Mouse (Mus musculus) forebrain, postnatal 0 days (tissue): ENCODE results near the gene Med1. TPM values are rescaled to one million over a fixed set of nuclear protein-coding genes. Genes with fewer than 3 reads are reported as not detected.
"Not testable (repeated sequence)": the region's sequence is repeated elsewhere in the genome, so short reads cannot be mapped to it uniquely, and the experiment has no call there.

Source experiments
- ATAC-seq: fragments of 200-750 bp; cut with Nextera tagmentation; 2 replicates; pipeline ENCODE4 v1.8.0; 2017; ENCODE audit warnings: mild to moderate bottlenecking, moderate library complexity
- DNase-seq: peaks from one replicate; pipeline ENCODE4 v3.0.0-alpha.2; 2015
- H3K27ac ChIP-seq: fragments of 300-500 bp; sonication (generic); 2 replicates; pipeline ENCODE4 v1.5.1; 2014; ENCODE audit warnings: low read depth, mild to moderate bottlenecking, antibody characterized with exemption, low read length, moderate library complexity, mixed read lengths
- H3K27me3 ChIP-seq: fragments of 300-500 bp; sonication (generic); 2 replicates; pipeline ENCODE4 v1.6.1; 2014; ENCODE audit warnings: mild to moderate bottlenecking, low read length, mixed read lengths; ENCODE audit not compliant: insufficient read depth
- H3K36me3 ChIP-seq: fragments of 300-500 bp; sonication (generic); 2 replicates; pipeline ENCODE4 v1.6.1; 2014; ENCODE audit warnings: mild to moderate bottlenecking, moderate library complexity; ENCODE audit not compliant: insufficient read depth
- H3K4me1 ChIP-seq: fragments of 300-500 bp; sonication (generic); 2 replicates; pipeline ENCODE4 v1.6.1; 2014; ENCODE audit warnings: antibody characterized with exemption; ENCODE audit not compliant: insufficient read depth
- H3K4me2 ChIP-seq: fragments of 300-500 bp; sonication (generic); 2 replicates; pipeline ENCODE4 v1.6.1; 2014; ENCODE audit warnings: low read depth, mild to moderate bottlenecking, moderate library complexity
- H3K4me3 ChIP-seq: fragments of 300-500 bp; sonication (generic); 2 replicates; pipeline ENCODE4 v1.5.1; 2014; ENCODE audit warnings: low read depth, low read length, mixed read lengths
- H3K9ac ChIP-seq: fragments of 300-500 bp; sonication (generic); 2 replicates; pipeline ENCODE4 v1.6.1; 2014; ENCODE audit warnings: mild to moderate bottlenecking
- H3K9me3 ChIP-seq: fragments of 300-500 bp; sonication (generic); 2 replicates; pipeline ENCODE4 v1.6.1; 2016; ENCODE audit warnings: low read length
- CTCF ChIP-seq: sonication (generic); IDR thresholded peaks from 2 replicates; pipeline ENCODE4 v1.5.1; 2016; ENCODE audit warnings: antibody characterized with exemption, control low read depth, low read depth
- WGBS: fragments of 180-500 bp; shearing (Covaris S2); extraction: QIAGEN DNeasy Blood & Tissue Kit; methylation state at CpG from one replicate; pipeline ENCODE4 v1.1.7; 2014; 5-methylcytosine and 5-hydroxymethylcytosine counted together
- polyA plus RNA-seq: library from polyadenylated mRNA; unstranded; fragments of >200 nt; fragmentation: Nextera tagmentation; extraction: Ambion mirVana; gene quantifications from 2 replicates; pipeline ENCODE4 v1.2.1, GENCODE M21; 2015
- total RNA-seq: library from RNA; depleted of rRNA; stranded (reverse); fragments of >200 nt; gene quantifications from 2 replicates; pipeline ENCODE4 v1.2.3, GENCODE M21; 2014; rRNA removed

Med1 gene
- total RNA-seq, result 30.2 and 35.5 TPM in 2 replicates
- polyA plus RNA-seq, result 44.9 and 56.4 TPM in 2 replicates

- peak within 1 kb of the TSS; percentile 61 for H3K4me2 ChIP-seq
- H3K4me3 ChIP-seq, result peak within 1 kb of the TSS; percentile 57
- ATAC-seq (peak; percentile 98), DNase-seq (peak; percentile 95)
- H3K27me3 ChIP-seq, result no peaks in the 10 kb centered on the region
- peak within 1 kb of the TSS; percentile 94 for H3K27ac ChIP-seq
- H3K9ac ChIP-seq, result peak within 1 kb of the TSS; percentile 84
- H3K4me1 ChIP-seq, result peaks cover 10% of the 10 kb centered on the region
- H3K9me3 ChIP-seq, result no peaks in the 10 kb centered on the region
- TF ChIP-seq CTCF, result 0 out of 2 replicates have a peak, but pooled peaks have one; percentile 10
- 1% methylated on average over 53 of the region's 53 CpGs for WGBS
- H3K36me3 ChIP-seq, result peaks cover 5% of the 10 kb centered on the region; the same call in 1 of the 2 replicates
These were observed at the start of gene Med1 for GRCm38 (mm10) chr11:98192901-98193805. TSS of gene Med1 (minus strand) at chr11:98193293.

- no peak overlapping the region for H3K27ac ChIP-seq
- TF ChIP-seq CTCF, result no peak
- no peak overlapping the region for H3K4me3 ChIP-seq
- H3K4me2 ChIP-seq, result no peak overlapping the region
- DNase-seq (no peak), ATAC-seq (no peak)
- no peaks in the 10 kb centered on the region for H3K4me1 ChIP-seq
- no peaks in the 10 kb centered on the region for H3K9me3 ChIP-seq
- no peaks in the 10 kb centered on the region for H3K27me3 ChIP-seq
- no peak overlapping the region for H3K9ac ChIP-seq
- 90% methylated on average over 3 of the region's 3 CpGs for WGBS
- peaks cover 49% of the 10 kb centered on the region for H3K36me3 ChIP-seq
These were observed 45.9 kb upstream of the Med1 start for GRCm38 (mm10) chr11:98238995-98239394.

DNA sequence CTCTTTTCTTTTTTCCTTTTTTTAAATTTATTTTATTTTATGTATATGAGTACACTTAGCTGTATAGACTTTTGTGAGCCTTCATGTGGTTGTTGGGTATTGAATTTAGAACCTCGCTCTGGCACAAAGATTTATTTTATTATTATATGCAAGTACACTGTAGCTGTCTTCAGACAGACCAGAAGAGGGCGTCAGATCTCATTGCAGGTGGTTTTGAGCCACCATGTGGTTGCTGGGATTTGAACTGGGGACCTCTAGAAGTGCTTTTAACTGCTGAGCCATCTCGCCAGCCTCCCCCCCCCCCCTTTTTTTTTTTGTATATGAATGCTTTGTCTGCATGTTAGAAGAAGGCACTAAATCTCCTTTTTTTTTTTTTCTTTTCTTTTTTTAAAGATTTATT, 45.3 kb upstream of the Med1 start:
- no peaks in the 10 kb centered on the region for H3K9me3 ChIP-seq
- TF ChIP-seq CTCF, result no peak
- DNase-seq (no peak), ATAC-seq (no peak)
- no peaks in the 10 kb centered on the region for H3K4me1 ChIP-seq
- peaks cover 46% of the 10 kb centered on the region for H3K36me3 ChIP-seq
- no peaks in the 10 kb centered on the region for H3K27me3 ChIP-seq
- WGBS, result 83% methylated on average over 3 of the region's 3 CpGs
- no peak overlapping the region for H3K4me3 ChIP-seq
- H3K9ac ChIP-seq, result no peak overlapping the region
- H3K27ac ChIP-seq, result no peak overlapping the region
- H3K4me2 ChIP-seq, result no peak overlapping the region

DNA sequence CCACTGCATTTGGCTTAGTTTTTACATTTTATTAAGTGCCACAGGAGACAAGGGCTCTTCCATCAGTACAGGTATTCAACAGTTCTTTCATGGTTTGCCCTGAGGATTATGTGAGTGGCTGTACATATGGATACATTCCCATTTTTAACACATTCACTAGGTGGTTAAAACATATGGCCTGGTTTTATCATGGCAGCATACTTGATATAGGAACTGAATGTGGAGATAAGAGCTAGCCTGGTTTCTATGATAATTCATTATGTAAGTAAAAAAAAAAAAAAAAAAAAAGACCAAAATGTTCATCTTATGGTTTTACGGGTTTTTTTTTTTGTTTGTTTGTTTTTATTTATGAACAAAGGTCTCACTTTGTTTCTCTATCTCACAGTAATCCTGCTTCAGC, 33.3 kb upstream of the Med1 start:
- H3K27me3 ChIP-seq, result no peaks in the 10 kb centered on the region
- H3K9me3 ChIP-seq, result no peaks in the 10 kb centered on the region
- TF ChIP-seq CTCF, result no peak
- H3K27ac ChIP-seq, result no peak overlapping the region
- H3K4me1 ChIP-seq, result no peaks in the 10 kb centered on the region
- H3K4me3 ChIP-seq, result no peak overlapping the region
- WGBS, result 90% methylated on average over 1 of the region's 1 CpGs
- no peak overlapping the region for H3K4me2 ChIP-seq
- no peak overlapping the region for H3K9ac ChIP-seq
- DNase-seq, result no peak
- no peak for ATAC-seq
- peaks cover 45% of the 10 kb centered on the region for H3K36me3 ChIP-seq

DNA sequence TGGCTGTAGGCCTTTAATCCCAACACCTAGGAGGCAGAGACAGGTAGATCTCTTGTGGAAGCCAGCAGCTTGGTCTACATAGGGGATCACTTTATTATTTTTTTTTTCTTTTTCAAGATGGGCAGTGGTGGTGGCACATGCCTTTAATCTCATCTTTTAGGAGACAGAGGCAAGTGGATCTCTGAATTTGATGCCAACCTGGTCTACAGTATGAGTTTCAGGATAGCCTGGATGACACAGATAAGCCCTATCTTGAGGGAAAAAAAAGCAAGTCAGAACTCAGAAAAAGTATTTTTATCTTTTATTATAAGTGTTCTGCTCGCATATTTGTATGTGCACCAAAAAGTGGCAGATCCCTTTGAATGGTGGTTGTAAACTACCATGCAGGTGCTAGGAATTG, 20.2 kb upstream of the Med1 start:
- H3K4me1 ChIP-seq, result no peaks in the 10 kb centered on the region
- WGBS, result 88% methylated on average over 1 of the region's 1 CpGs
- no peak overlapping the region for H3K4me2 ChIP-seq
- no peak overlapping the region for H3K27ac ChIP-seq
- no peak overlapping the region for H3K9ac ChIP-seq
- DNase-seq (no peak), ATAC-seq (no peak)
- TF ChIP-seq CTCF, result no peak
- no peak overlapping the region for H3K4me3 ChIP-seq
- no peaks in the 10 kb centered on the region for H3K9me3 ChIP-seq
- H3K36me3 ChIP-seq, result peaks cover 41% of the 10 kb centered on the region
- H3K27me3 ChIP-seq, result no peaks in the 10 kb centered on the region

- H3K9ac ChIP-seq, H3K27me3 ChIP-seq, ATAC-seq, H3K4me1 ChIP-seq, H3K4me3 ChIP-seq, H3K4me2 ChIP-seq, H3K9me3 ChIP-seq, H3K27ac ChIP-seq, DNase-seq: not testable (repeated sequence)
- 90% methylated on average over 4 of the region's 5 CpGs for WGBS
- H3K36me3 ChIP-seq, result peaks cover 41% of the 10 kb centered on the region
These were observed 16.6 kb upstream of the Med1 start for GRCm38 (mm10) chr11:98209661-98210060.

DNA sequence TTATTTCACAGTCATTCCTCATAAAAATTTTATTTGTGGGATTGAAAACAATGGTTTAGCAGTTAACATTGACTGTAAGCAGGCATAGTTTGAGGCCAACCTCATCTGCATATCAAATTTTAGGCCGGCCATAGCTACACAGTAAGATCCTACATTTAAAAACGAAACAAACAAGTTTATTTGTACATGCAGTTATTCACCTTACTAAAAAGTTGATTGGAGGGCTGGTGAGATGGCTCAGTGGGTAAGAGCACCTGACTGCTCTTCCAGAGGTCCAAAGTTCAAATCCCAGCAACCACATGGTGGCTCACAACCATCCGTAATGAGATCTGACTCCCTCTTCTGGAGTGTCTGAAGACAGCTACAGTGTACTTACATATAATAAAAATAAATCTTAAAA, 13.2 kb upstream of the Med1 start:
- H3K27ac ChIP-seq, DNase-seq, H3K9ac ChIP-seq, H3K9me3 ChIP-seq, H3K27me3 ChIP-seq, ATAC-seq: not testable (repeated sequence)
- Histone ChIP-seq H3K36me3 (peaks cover 24% of the 10 kb centered on the region), H3K4me1 (peaks cover 12% of the 10 kb centered on the region), H3K4me2 (peak overlapping the region; percentile 11; the same call in 1 of the 2 replicates), H3K4me3 (0 out of 2 replicates have a peak overlapping the region, but pooled peaks have one; percentile 7)
- WGBS, result 73% methylated on average over 3 of the region's 3 CpGs
